Mouse (Mus musculus) adrenal gland, adult 10 weeks (tissue): ENCODE measurements around the gene Map2k4. TPM values are rescaled to one million over a fixed set of nuclear protein-coding genes. Genes with fewer than 3 reads are reported as not detected.

Experiments
- polyA plus RNA-seq: library from polyadenylated mRNA; stranded (reverse); fragments of 350-450 nt; fragmentation: Illumina TruSeq; extraction: RNeasy Lipid Tissue Mini Kit (QIAGEN cat#74804); gene quantifications from one replicate; pipeline ENCODE4 v1.2.3, GENCODE M21; 2014; ENCODE audit warnings: low read depth, low replicate concordance

Gene Map2k4
- polyA plus RNA-seq, result 105 TPM

GRCm38 (mm10) chr11:65788154-65788553 is at the start of gene Map2k4:
Gene Map2k4 (minus strand): TSS chr11:65788297.

DNA sequence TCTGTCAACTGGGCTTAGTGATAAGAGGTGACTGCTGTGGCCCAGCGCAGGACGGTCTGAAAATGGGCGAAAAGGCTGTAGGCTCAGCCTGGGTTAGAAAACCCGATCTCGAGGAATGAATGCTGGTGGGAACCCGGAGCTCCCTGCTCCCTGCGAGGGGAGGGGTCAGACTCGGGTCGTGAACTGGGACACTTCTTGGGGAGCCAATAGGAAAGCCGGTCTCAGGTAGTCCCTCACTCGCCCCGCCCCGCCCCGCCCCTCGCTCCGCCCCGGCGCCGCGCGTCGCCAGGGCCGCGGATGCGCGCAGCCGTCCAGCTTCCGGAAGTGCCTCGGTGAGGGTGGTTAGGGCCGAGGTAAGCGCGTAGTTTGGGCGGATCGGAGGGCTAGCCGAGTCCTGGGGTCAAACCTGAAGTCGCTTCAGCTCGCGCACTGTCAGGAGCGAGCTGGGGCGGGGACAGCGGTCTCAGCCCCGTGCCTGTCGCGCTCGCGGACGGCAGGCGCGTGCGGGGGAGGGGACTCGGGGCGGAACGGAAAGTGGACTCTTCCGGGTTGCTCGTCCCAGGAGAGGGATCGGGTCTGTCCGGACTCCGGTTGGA is 18.9 kb upstream of the Map2k4 start, which contains the start of gene Zkscan6:
Gene Zkscan6, plus strand, starts transcription at position 267 of the 596 bp plus-strand sequence.

Other genes with a start within 250 kb of the Map2k4 start
- 6.2 TPM for gene Zkscan6, start 18.9 kb upstream of the Map2k4 start, polyA plus RNA-seq